33 mouse cellular contexts compared by ENCODE assay signal in the genomic region with DNA sequence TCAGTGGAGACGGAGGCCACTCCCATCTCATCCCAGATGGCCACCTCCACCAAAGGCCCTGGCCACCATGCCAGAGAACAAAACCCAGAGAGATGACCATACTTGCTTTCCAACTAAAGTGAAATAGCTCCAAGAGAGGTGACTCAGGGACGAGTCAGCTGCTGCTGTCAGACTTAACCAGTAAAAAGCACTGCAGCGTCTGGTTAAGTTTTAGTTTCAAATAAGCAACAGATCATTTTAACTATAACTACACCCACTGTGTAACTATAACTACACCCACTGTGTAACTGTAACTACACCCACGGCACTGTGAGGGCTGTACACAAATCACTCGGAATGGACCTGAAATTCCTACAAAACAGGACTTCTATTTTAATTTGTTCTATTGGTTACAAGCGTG. TPM values are rescaled to one million over a fixed set of nuclear protein-coding genes. Genes with fewer than 3 reads are reported as not detected.
DNase-seq lines count a peak whose midpoint lies in the region; ATAC-seq lines count a peak whose summit lies in the region.
"Had no signal": no experiment of that assay in that cellular context is flagged by ENCODE, and none has a peak within 500 bp of the region (broad histone marks: within the 10 kb centered on the region; RNA-seq: fewer than 3 reads in every experiment).

No protein-coding gene starts in this region.

- no peaks in the 10 kb centered on the region for H3K36me3 ChIP-seq in liver, embryonic 11.5 days (ENCODE audit: control insufficient read depth, insufficient read depth, low read length)
- H3K36me3 ChIP-seq in embryonic facial prominence, embryonic 10.5 days (replicated peaks), result no peaks in the 10 kb centered on the region
- H3K36me3 ChIP-seq: embryonic facial prominence, embryonic 12.5 days; embryonic facial prominence, embryonic 15.5 days; forebrain, embryonic 10.5 days; hindbrain, embryonic 10.5 days had no signal

- H3K4me2 ChIP-seq in liver, embryonic 11.5 days, result no peak overlapping the region
- H3K4me2 ChIP-seq: embryonic facial prominence, embryonic 12.5 days; embryonic facial prominence, embryonic 15.5 days; forebrain, embryonic 13.5 days; heart, embryonic 11.5 days; hindbrain, embryonic 14.5 days had no signal

- no peak overlapping the region for H3K4me3 ChIP-seq in liver, embryonic 11.5 days (ENCODE audit: low read depth, low read length)
- no peak overlapping the region for H3K4me3 ChIP-seq in embryonic facial prominence, embryonic 10.5 days
- H3K4me3 ChIP-seq: embryonic facial prominence, embryonic 12.5 days; embryonic facial prominence, embryonic 15.5 days; erythroblast, embryonic 14.5 days; forebrain, embryonic 10.5 days; forebrain, embryonic 13.5 days; hindbrain, embryonic 10.5 days had no signal

- ATAC-seq in frontal cortex, adult (ENCODE audit: low TSS enrichment), result peak; percentile 57
- ATAC-seq in liver, embryonic 11.5 days (replicated peaks; ENCODE audit: low FRiP score), result no peak
- ATAC-seq: activated CD4-positive, CD25-positive, alpha-beta regulatory T cell, adult 4 months; CD4-positive, CD25-positive, alpha-beta regulatory T cell, adult 4 months; forebrain, embryonic 13.5 days; forebrain, embryonic 16.5 days; hindbrain, postnatal 0 days; inflammation-experienced regulatory T-cells, adult 6 months; intestine, embryonic 16.5 days had no signal

- WGBS in liver, embryonic 11.5 days, result 81% methylated on average over 6 of the region's 6 CpGs
- 76% methylated on average over 6 of the region's 6 CpGs for WGBS in embryonic facial prominence, embryonic 10.5 days

- no peaks in the 10 kb centered on the region for H3K27me3 ChIP-seq in liver, embryonic 11.5 days (replicated peaks; ENCODE audit: control insufficient read depth, insufficient read depth, low read length)
- no peaks in the 10 kb centered on the region for H3K27me3 ChIP-seq in embryonic facial prominence, embryonic 10.5 days (replicated peaks; ENCODE audit: low read depth, poor library complexity, severe bottlenecking)
- H3K27me3 ChIP-seq: embryonic facial prominence, embryonic 12.5 days; embryonic facial prominence, embryonic 15.5 days; forebrain, embryonic 13.5 days had no signal

- no peaks in the 10 kb centered on the region for H3K9me3 ChIP-seq in liver, embryonic 11.5 days (ENCODE audit: control insufficient read depth, low read length)
- no peaks in the 10 kb centered on the region for H3K9me3 ChIP-seq in embryonic facial prominence, embryonic 10.5 days
- H3K9me3 ChIP-seq: embryonic facial prominence, embryonic 12.5 days; embryonic facial prominence, embryonic 15.5 days; forebrain, embryonic 10.5 days; forebrain, embryonic 13.5 days; hindbrain, embryonic 10.5 days had no signal

- DNase-seq in frontal cortex, postnatal 25 days (ENCODE audit: low spot score in 2 of 2), result no peak
- DNase-seq in 3134 (ENCODE audit: extremely low read depth, insufficient read length, low spot score) (peak; percentile 47), 416B (ENCODE audit: low read depth) (peak; percentile 34)
- DNase-seq in brain, adult 2 months (ENCODE audit: low read depth, low spot score), result peak; percentile 48
- no peak for DNase-seq in liver, embryonic 11.5 days (ENCODE audit: low spot score)
- DNase-seq in embryonic facial prominence, embryonic 10.5 days (ENCODE audit: low spot score), result no peak
- no peak for DNase-seq in embryo, embryonic 11 days
- DNase-seq: adrenal gland, postnatal 10 days; B cell, adult 2 months; cerebellum, adult 11-12 months; cerebellum, adult 8-10 months; cerebellum, postnatal 10 days; cerebellum, postnatal 36 days; gastrocnemius, postnatal 10 days; gastrocnemius, postnatal 36 days; heart, adult 11 months; kidney, adult 18-20 months; kidney, adult 9 months had no signal

- H3K4me1 ChIP-seq in liver, embryonic 11.5 days (replicated peaks; ENCODE audit: control insufficient read depth, insufficient read depth, low read length), result peaks cover 22% of the 10 kb centered on the region
- peaks cover 29% of the 10 kb centered on the region for H3K4me1 ChIP-seq in embryonic facial prominence, embryonic 10.5 days
- H3K4me1 ChIP-seq: embryonic facial prominence, embryonic 12.5 days; forebrain, embryonic 13.5 days had no signal

- H3K9ac ChIP-seq in liver, embryonic 11.5 days (ENCODE audit: low read depth, low read length), result no peak overlapping the region
- H3K9ac ChIP-seq: embryonic facial prominence, embryonic 12.5 days; embryonic facial prominence, embryonic 15.5 days; forebrain, embryonic 13.5 days; hindbrain, embryonic 14.5 days had no signal

- H3K27ac ChIP-seq in liver, embryonic 11.5 days (ENCODE audit: low read depth, low read length), result no peak overlapping the region
- no peak overlapping the region for H3K27ac ChIP-seq in embryonic facial prominence, embryonic 10.5 days (replicated peaks)
- H3K27ac ChIP-seq: embryonic facial prominence, embryonic 12.5 days; embryonic facial prominence, embryonic 15.5 days; forebrain, embryonic 13.5 days; hindbrain, embryonic 10.5 days; hindbrain, embryonic 14.5 days; hindbrain, postnatal 0 days had no signal

RNA-seq across cellular contexts. Expression of a gene that starts 17.0 kb away (rescaled TPM):
- 3.9 and 4.1 TPM in 2 replicates for polyA plus RNA-seq in liver, embryonic 11.5 days (2014; fragmentation: Nextera tagmentation; extraction: Ambion mirVana)
- polyA plus RNA-seq in embryonic facial prominence, embryonic 10.5 days (2016; fragmentation: Nextera tagmentation; extraction: Ambion mirVana), result 2.6 and 2.8 TPM in 2 replicates

RNA-seq across cellular contexts. Expression of a gene that starts 46.7 kb away (rescaled TPM):
- 32.2 and 33.3 TPM in 2 replicates for polyA plus RNA-seq in liver, embryonic 11.5 days (2014; fragmentation: Nextera tagmentation; extraction: Ambion mirVana)
- polyA plus RNA-seq in embryonic facial prominence, embryonic 10.5 days (2016; fragmentation: Nextera tagmentation; extraction: Ambion mirVana), result 15.8 and 17.4 TPM in 2 replicates

Comparison
In these comparisons a context has a peak if more than half of its experiments do, and no peak if none do; other contexts are left out.
1. DNase-seq: peak in 3134 (single experiment), 416B (single experiment) and brain, adult 2 months (single experiment); none in frontal cortex, postnatal 25 days (0 of 2), liver, embryonic 11.5 days (single experiment), embryonic facial prominence, embryonic 10.5 days (single experiment) and embryo, embryonic 11 days (single experiment).